ENCODE assay signal across 9 mouse cellular contexts in the genomic region with DNA sequence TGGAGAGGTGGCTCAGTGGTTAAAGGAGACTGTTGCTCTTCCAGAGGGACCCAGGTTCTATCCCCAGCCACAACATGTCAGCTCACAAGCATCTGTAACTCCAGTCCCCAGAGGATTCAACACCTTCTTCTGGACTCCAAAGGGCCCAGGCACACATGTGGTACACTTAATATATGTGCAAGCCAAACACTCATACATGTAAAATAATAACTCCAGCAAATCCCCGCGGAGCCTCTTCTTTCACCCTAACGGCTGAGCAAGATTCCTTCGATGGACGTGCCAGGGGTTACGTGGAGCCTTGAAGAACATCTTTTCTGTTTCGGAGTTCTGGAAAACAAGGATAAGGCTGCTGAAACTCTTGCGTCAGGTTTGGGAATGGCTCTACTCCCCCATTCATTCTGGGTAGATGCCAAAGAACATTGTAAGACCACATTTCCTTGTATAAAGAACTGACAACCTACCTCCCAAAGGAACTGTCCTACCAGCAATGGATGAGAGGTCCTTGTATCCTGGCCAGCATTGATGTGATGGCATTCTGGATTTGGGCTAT. TPM values are rescaled to one million over a fixed set of nuclear protein-coding genes. Genes with fewer than 3 reads are reported as not detected.
A peak's percentile ranks its signal among the peaks of the same experiment; 100 is the strongest.
DNase-seq lines count a peak whose midpoint lies in the region; ATAC-seq and TF ChIP-seq lines count a peak whose summit lies in the region.
"Had no signal": no experiment of that assay in that cellular context is flagged by ENCODE, and none has a peak within 500 bp of the region (broad histone marks: within the 10 kb centered on the region; RNA-seq: fewer than 3 reads in every experiment).

No protein-coding gene starts in this region.

- no peak for ATAC-seq in heart, embryonic 16.5 days (replicated peaks; ENCODE audit: extremely low read depth, insufficient read depth, low FRiP score)
- no peak for ATAC-seq in liver, embryonic 14.5 days (ENCODE audit: insufficient read depth)
- no peak for ATAC-seq in forebrain, embryonic 16.5 days

- H3K4me3 ChIP-seq in heart, embryonic 16.5 days (ENCODE audit: low read length) = no peak overlapping the region
- no peak overlapping the region for H3K4me3 ChIP-seq in liver, embryonic 14.5 days (ENCODE audit: insufficient read depth in 1 of 2, low read depth in 2 of 2, low read length in 2 of 2)
- H3K4me3 ChIP-seq in forebrain, embryonic 16.5 days (replicated peaks; ENCODE audit: low read length) = no peak overlapping the region

- no peak for TF ChIP-seq CTCF in liver, embryonic 14.5 days (IDR thresholded peaks at IDR 0.05; ENCODE audit: low read depth)

- no peak overlapping the region for H3K9ac ChIP-seq in heart, embryonic 16.5 days (ENCODE audit: low read length)
- H3K9ac ChIP-seq in liver, embryonic 14.5 days (replicated peaks) = no peak overlapping the region
- no peak overlapping the region for H3K9ac ChIP-seq in forebrain, embryonic 16.5 days (replicated peaks; ENCODE audit: low read depth, low read length)

- no peak for DNase-seq in heart, adult 9 months (ENCODE audit: low spot score in 2 of 2)
- DNase-seq in right cerebral cortex, postnatal 14 days = peak; percentile 1
- no peak for DNase-seq in right cerebral cortex, adult 18-20 months
- peak; percentile 37 for DNase-seq in heart, postnatal 4 days
- no peak for DNase-seq in liver, embryonic 14.5 days (ENCODE audit: low read depth in 3 of 3, low spot score in 3 of 3)
- DNase-seq in layer of hippocampus, postnatal 10 days (ENCODE audit: low spot score in 2 of 2) = no peak
- DNase-seq: layer of hippocampus, adult 9-11 months had no signal

- TF ChIP-seq EP300 in liver, embryonic 14.5 days (IDR thresholded peaks at IDR 0.05; ENCODE audit: low read depth) = no peak

- H3K9me3 ChIP-seq in heart, embryonic 16.5 days (replicated peaks; ENCODE audit: control insufficient read depth, low read length) = no peaks in the 10 kb centered on the region
- no peaks in the 10 kb centered on the region for H3K9me3 ChIP-seq in liver, embryonic 14.5 days (ENCODE audit: control insufficient read depth, low read length)
- no peaks in the 10 kb centered on the region for H3K9me3 ChIP-seq in forebrain, embryonic 16.5 days (ENCODE audit: control insufficient read depth, low read length)

- no peak overlapping the region for H3K4me2 ChIP-seq in heart, embryonic 16.5 days (ENCODE audit: low read depth, low read length)
- no peak overlapping the region for H3K4me2 ChIP-seq in liver, embryonic 14.5 days (ENCODE audit: low read depth)
- no peak overlapping the region for H3K4me2 ChIP-seq in forebrain, embryonic 16.5 days (ENCODE audit: low read length)

- H3K4me1 ChIP-seq in heart, embryonic 16.5 days (ENCODE audit: control insufficient read depth, insufficient read depth, low read length) = peaks cover 23% of the 10 kb centered on the region
- peaks cover 8 to 21% of the 10 kb centered on the region in 2 experiments for H3K4me1 ChIP-seq in liver, embryonic 14.5 days (replicated peaks; ENCODE audit: control insufficient read depth in 2 of 2, insufficient read depth in 2 of 2, low read length in 1 of 2)
- 0 out of 2 replicates have a peak, but pooled peaks cover 4% of the 10 kb centered on the region for H3K4me1 ChIP-seq in forebrain, embryonic 16.5 days (replicated peaks; ENCODE audit: control insufficient read depth, insufficient read depth, low read length)

- 69% methylated on average over 8 of the region's 8 CpGs for WGBS in heart, embryonic 16.5 days
- WGBS in liver, embryonic 14.5 days (ENCODE audit: insufficient replicate concordance) = 80% methylated on average over 8 of the region's 8 CpGs
- WGBS in forebrain, embryonic 16.5 days = 91% methylated on average over 8 of the region's 8 CpGs

- no peaks in the 10 kb centered on the region for H3K36me3 ChIP-seq in heart, embryonic 16.5 days (ENCODE audit: control insufficient read depth, insufficient read depth)
- H3K36me3 ChIP-seq in liver, embryonic 14.5 days (replicated peaks; ENCODE audit: control insufficient read depth, insufficient read depth, low read depth) = no peaks in the 10 kb centered on the region
- H3K36me3 ChIP-seq in forebrain, embryonic 16.5 days (ENCODE audit: control insufficient read depth, insufficient read depth) = no peaks in the 10 kb centered on the region

- peak overlapping the region; percentile 78 for H3K27ac ChIP-seq in heart, embryonic 16.5 days (ENCODE audit: low read length)
- 0 out of 2 replicates have a peak overlapping the region, but pooled peaks have one; percentile 3 for H3K27ac ChIP-seq in liver, embryonic 14.5 days
- no peak overlapping the region for H3K27ac ChIP-seq in forebrain, embryonic 16.5 days (ENCODE audit: low read length)

- H3K27me3 ChIP-seq in heart, embryonic 16.5 days (ENCODE audit: control insufficient read depth, insufficient read depth, low read length) = no peaks in the 10 kb centered on the region
- no peaks in the 10 kb centered on the region for H3K27me3 ChIP-seq in liver, embryonic 14.5 days (ENCODE audit: control insufficient read depth, insufficient read depth, low read length)
- no peaks in the 10 kb centered on the region for H3K27me3 ChIP-seq in forebrain, embryonic 16.5 days (replicated peaks; ENCODE audit: control insufficient read depth, insufficient read depth, low read length)

RNA-seq across cellular contexts. Expression of a gene that starts 25.5 kb away (rescaled TPM):
- polyA plus RNA-seq in heart, embryonic 16.5 days (2015; fragmentation: Nextera tagmentation; extraction: Ambion mirVana) = 5.9 and 7.7 TPM in 2 replicates
- total RNA-seq in heart, postnatal 4 days (2021) = 10 to 100 TPM; 37.0 to 41.0 TPM
- polyA plus RNA-seq in liver, embryonic 14.5 days (2012; rRNA removed) = 22.7 and 27.3 TPM in 2 replicates
- 9.9 and 11.6 TPM in 2 replicates for polyA plus RNA-seq in liver, embryonic 14.5 days (2014; fragmentation: Nextera tagmentation; extraction: Ambion mirVana)
- polyA plus RNA-seq in forebrain, embryonic 16.5 days (2015; fragmentation: Nextera tagmentation; extraction: Ambion mirVana) = 3.4 and 4.2 TPM in 2 replicates
- total RNA-seq in layer of hippocampus, postnatal 10 days (2021) = 10 to 100 TPM; 24.4 to 25.4 TPM

Comparison
In these comparisons a context has a peak if more than half of its experiments do, and no peak if none do; other contexts are left out.
1. DNase-seq: peak in right cerebral cortex, postnatal 14 days (single experiment) and heart, postnatal 4 days (single experiment); none in heart, adult 9 months (0 of 2), right cerebral cortex, adult 18-20 months (single experiment), liver, embryonic 14.5 days (0 of 3) and layer of hippocampus, postnatal 10 days (0 of 2).